Mouse (Mus musculus): ENCODE measurements around the gene Sarnp. TPM values are rescaled to one million over a fixed set of nuclear protein-coding genes. Genes with fewer than 3 reads are reported as not detected.

The Sarnp gene
- polyA plus RNA-seq, 1 experiment from 2014 or later, result 279 TPM

- Histone ChIP-seq H3K4me1 (ENCODE audit: control insufficient read depth, insufficient read depth, low read length) (peaks cover 16% of the 10 kb centered on the region), H3K9ac (ENCODE audit: low read length) (no peak overlapping the region), H3K27ac (ENCODE audit: low read depth, low read length) (no peak overlapping the region), H3K4me3 (ENCODE audit: low read depth, low read length) (no peak overlapping the region), H3K9me3 (ENCODE audit: control insufficient read depth, low read length) (no peaks in the 10 kb centered on the region), H3K27me3 (ENCODE audit: control insufficient read depth, insufficient read depth, low read length) (no peaks in the 10 kb centered on the region), H3K36me3 (ENCODE audit: control insufficient read depth, insufficient read depth, low read length) (no peaks in the 10 kb centered on the region), H3K4me2 (no peak overlapping the region)
- 69% methylated on average over 3 of the region's 3 CpGs for WGBS
- ATAC-seq (ENCODE audit: low FRiP score) (no peak), DNase-seq (ENCODE audit: low spot score, missing footprints) (no peak)
Measured at GRCm38 (mm10) chr10:128920736-128921161, 103.6 kb downstream of the Sarnp start.

GRCm38 (mm10) chr10:128921251-128921650 lies 104.1 kb downstream of the Sarnp start:
- no peak for ATAC-seq (ENCODE audit: low FRiP score)
- Histone ChIP-seq H3K27me3 (ENCODE audit: control insufficient read depth, insufficient read depth, low read length) (no peaks in the 10 kb centered on the region), H3K9me3 (ENCODE audit: control insufficient read depth, low read length) (no peaks in the 10 kb centered on the region), H3K27ac (ENCODE audit: low read depth, low read length) (no peak overlapping the region), H3K4me1 (ENCODE audit: control insufficient read depth, insufficient read depth, low read length) (peaks cover 16% of the 10 kb centered on the region), H3K4me2 (no peak overlapping the region), H3K36me3 (ENCODE audit: control insufficient read depth, insufficient read depth, low read length) (no peaks in the 10 kb centered on the region), H3K4me3 (ENCODE audit: low read depth, low read length) (no peak overlapping the region), H3K9ac (ENCODE audit: low read length) (no peak overlapping the region)
- WGBS, result 79% methylated on average over 1 of the region's 1 CpGs
- DNase-seq (ENCODE audit: low spot score, missing footprints), result no peak

DNA sequence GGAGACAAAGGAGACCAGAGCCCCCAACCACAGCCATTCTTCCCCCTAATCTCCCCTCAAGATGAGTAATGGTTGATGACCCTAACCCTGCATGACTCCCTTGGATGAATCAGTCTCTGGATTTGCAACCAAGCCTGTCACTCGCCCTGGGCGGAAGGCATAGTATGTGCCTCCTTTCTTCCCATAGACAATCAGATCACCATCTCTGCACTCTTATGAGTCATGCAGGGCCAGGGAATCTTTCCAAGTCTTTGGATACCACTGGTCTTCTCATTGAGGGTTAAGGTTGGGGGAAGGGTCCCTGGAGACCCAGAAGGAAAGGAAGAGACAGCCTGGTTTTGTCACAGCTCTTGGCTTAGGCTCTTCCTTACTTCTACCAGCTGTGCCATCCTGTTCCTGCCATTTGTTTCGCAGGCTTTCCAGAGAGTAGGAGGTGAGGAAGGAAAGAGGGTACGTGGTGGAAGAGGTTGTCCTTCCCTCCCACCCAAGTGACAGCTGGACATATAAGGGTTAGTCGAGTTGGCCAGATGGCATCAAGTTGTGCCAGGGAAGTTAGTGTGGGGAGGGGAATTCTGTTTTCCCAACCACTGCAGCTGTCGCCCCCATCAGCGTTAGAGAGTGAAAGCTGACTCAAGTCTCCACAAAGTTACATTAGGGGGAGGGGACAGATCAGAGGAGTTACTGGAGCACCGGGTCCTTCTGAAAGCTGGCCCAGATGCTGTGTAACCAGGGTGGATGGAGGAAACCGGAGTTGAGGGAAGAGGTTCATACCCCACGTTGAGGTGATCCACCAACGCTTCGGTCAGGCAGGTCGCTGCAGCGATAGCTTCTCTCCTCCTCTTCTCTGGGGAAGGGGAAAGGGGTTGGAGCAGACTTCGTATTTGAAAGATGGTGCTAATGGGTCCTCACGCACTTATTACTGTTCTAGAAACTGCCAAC lies 105.0 kb downstream of the Sarnp start:
- 75% methylated on average over 16 of the region's 16 CpGs for WGBS
- H3K9ac ChIP-seq (ENCODE audit: low read length), result peak overlapping the region; percentile 76
- peaks cover 16% of the 10 kb centered on the region for H3K4me1 ChIP-seq (ENCODE audit: control insufficient read depth, insufficient read depth, low read length)
- ATAC-seq (ENCODE audit: low FRiP score) (no peak), DNase-seq (ENCODE audit: low spot score, missing footprints) (no peak)
- H3K27me3 ChIP-seq (ENCODE audit: control insufficient read depth, insufficient read depth, low read length), result no peaks in the 10 kb centered on the region
- H3K36me3 ChIP-seq (ENCODE audit: control insufficient read depth, insufficient read depth, low read length), result no peaks in the 10 kb centered on the region
- H3K4me2 ChIP-seq, result peak overlapping the region; percentile 50
- peak overlapping the region; percentile 66 for H3K4me3 ChIP-seq (ENCODE audit: low read depth, low read length)
- H3K27ac ChIP-seq (ENCODE audit: low read depth, low read length), result no peak overlapping the region
- H3K9me3 ChIP-seq (ENCODE audit: control insufficient read depth, low read length), result no peaks in the 10 kb centered on the region

DNA sequence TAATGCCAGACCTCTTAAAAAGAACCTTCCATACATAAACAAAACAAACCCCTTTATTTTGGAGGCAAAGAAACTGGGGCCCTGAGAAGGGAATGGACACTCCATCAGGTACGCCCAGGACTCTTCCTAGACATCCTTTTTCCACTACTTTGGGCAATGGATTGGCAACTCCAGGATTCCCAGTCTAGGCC lies 105.6 kb downstream of the Sarnp start, which contains the start of gene Rdh5:
TSS of gene Rdh5 (minus strand) at position 67 of the 191 bp plus-strand sequence.
- H3K4me2 ChIP-seq, result peak within 1 kb of the TSS; percentile 50
- no peaks in the 10 kb centered on the region for H3K27me3 ChIP-seq (ENCODE audit: control insufficient read depth, insufficient read depth, low read length)
- peak within 1 kb of the TSS; percentile 76 for H3K9ac ChIP-seq (ENCODE audit: low read length)
- ATAC-seq (ENCODE audit: low FRiP score) (no peak), DNase-seq (ENCODE audit: low spot score, missing footprints) (no peak)
- WGBS, result 10% methylated on average over 1 of the region's 1 CpGs
- no peaks in the 10 kb centered on the region for H3K9me3 ChIP-seq (ENCODE audit: control insufficient read depth, low read length)
- H3K4me3 ChIP-seq (ENCODE audit: low read depth, low read length), result peak within 1 kb of the TSS; percentile 66
- peaks cover 16% of the 10 kb centered on the region for H3K4me1 ChIP-seq (ENCODE audit: control insufficient read depth, insufficient read depth, low read length)
- H3K27ac ChIP-seq (ENCODE audit: low read depth, low read length), result peak within 1 kb of the TSS; percentile 64
- no peaks in the 10 kb centered on the region for H3K36me3 ChIP-seq (ENCODE audit: control insufficient read depth, insufficient read depth, low read length)

GRCm38 (mm10) chr10:128923013-128923691 lies 106.0 kb downstream of the Sarnp start:
- Histone ChIP-seq H3K4me2 (peak overlapping the region; percentile 50), H3K27me3 (ENCODE audit: control insufficient read depth, insufficient read depth, low read length) (no peaks in the 10 kb centered on the region), H3K27ac (ENCODE audit: low read depth, low read length) (peak overlapping the region; percentile 64), H3K4me3 (ENCODE audit: low read depth, low read length) (peak overlapping the region; percentile 66), H3K9me3 (ENCODE audit: control insufficient read depth, low read length) (no peaks in the 10 kb centered on the region), H3K36me3 (ENCODE audit: control insufficient read depth, insufficient read depth, low read length) (no peaks in the 10 kb centered on the region), H3K4me1 (ENCODE audit: control insufficient read depth, insufficient read depth, low read length) (peaks cover 16% of the 10 kb centered on the region), H3K9ac (ENCODE audit: low read length) (peak overlapping the region; percentile 76)
- WGBS, result under 1% methylated on average over 42 of the region's 42 CpGs
- DNase-seq (ENCODE audit: low spot score, missing footprints) (peak; percentile 98), ATAC-seq (ENCODE audit: low FRiP score) (peak; percentile 97)

- H3K36me3 ChIP-seq (ENCODE audit: control insufficient read depth, insufficient read depth, low read length), result no peaks in the 10 kb centered on the region
- H3K4me1 ChIP-seq (ENCODE audit: control insufficient read depth, insufficient read depth, low read length), result peaks cover 16% of the 10 kb centered on the region
- no peaks in the 10 kb centered on the region for H3K9me3 ChIP-seq (ENCODE audit: control insufficient read depth, low read length)
- WGBS, result 64% methylated on average over 9 of the region's 9 CpGs
- H3K4me2 ChIP-seq, result peak within 1 kb of the TSS; percentile 50
- ATAC-seq (ENCODE audit: low FRiP score) (no peak), DNase-seq (ENCODE audit: low spot score, missing footprints) (no peak)
- peak within 1 kb of the TSS; percentile 66 for H3K4me3 ChIP-seq (ENCODE audit: low read depth, low read length)
- H3K27ac ChIP-seq (ENCODE audit: low read depth, low read length), result peak within 1 kb of the TSS; percentile 64
- H3K9ac ChIP-seq (ENCODE audit: low read length), result peak within 1 kb of the TSS; percentile 76
- H3K27me3 ChIP-seq (ENCODE audit: control insufficient read depth, insufficient read depth, low read length), result no peaks in the 10 kb centered on the region
Measured at GRCm38 (mm10) chr10:128923935-128924334, 106.8 kb downstream of the Sarnp start, which contains the start of gene Bloc1s1. Gene Bloc1s1, minus strand, starts transcription at chr10:128924035.

Other genes starting within 250 kb of the Sarnp start
- gene Erbb3, start 227.7 kb upstream of the Sarnp start, polyA plus RNA-seq (2014; fragmentation: Nextera tagmentation; extraction: Ambion mirVana), result 0.49 and 0.77 TPM in 2 replicates
- gene Rps26, start 190.6 kb upstream of the Sarnp start, polyA plus RNA-seq (2014; fragmentation: Nextera tagmentation; extraction: Ambion mirVana), result 588 and 638 TPM in 2 replicates
- 3.8 and 4.2 TPM in 2 replicates for gene Ikzf4, start 171.3 kb upstream of the Sarnp start, polyA plus RNA-seq (2014; fragmentation: Nextera tagmentation; extraction: Ambion mirVana)
- gene Suox, start 143.3 kb upstream of the Sarnp start, polyA plus RNA-seq (2014; fragmentation: Nextera tagmentation; extraction: Ambion mirVana), result 12.5 and 12.7 TPM in 2 replicates
- gene Rab5b, start 121.1 kb upstream of the Sarnp start, polyA plus RNA-seq (2014; fragmentation: Nextera tagmentation; extraction: Ambion mirVana), result 80.1 and 82.6 TPM in 2 replicates
- 2.2 and 3.1 TPM in 2 replicates for gene Pmel, start 113.1 kb upstream of the Sarnp start, polyA plus RNA-seq (2014; fragmentation: Nextera tagmentation; extraction: Ambion mirVana)
- 98.9 and 99.1 TPM in 2 replicates for gene Cdk2, start 112.3 kb upstream of the Sarnp start, polyA plus RNA-seq (2014; fragmentation: Nextera tagmentation; extraction: Ambion mirVana)
- 5.4 and 5.7 TPM in 2 replicates for gene Dgka, start 72.5 kb upstream of the Sarnp start, polyA plus RNA-seq (2014; fragmentation: Nextera tagmentation; extraction: Ambion mirVana)
- 43.5 and 48.1 TPM in 2 replicates for gene Pym1, start 69.4 kb upstream of the Sarnp start, polyA plus RNA-seq (2014; fragmentation: Nextera tagmentation; extraction: Ambion mirVana)
- gene Mmp19, start 26.4 kb upstream of the Sarnp start, polyA plus RNA-seq (2014; fragmentation: Nextera tagmentation; extraction: Ambion mirVana), result 0.26 and 0.33 TPM in 2 replicates
- 36.3 and 40.3 TPM in 2 replicates for gene Dnajc14, start 13.3 kb upstream of the Sarnp start, polyA plus RNA-seq (2014; fragmentation: Nextera tagmentation; extraction: Ambion mirVana)
- gene Tmem198b, start 13.0 kb upstream of the Sarnp start, polyA plus RNA-seq (2014; fragmentation: Nextera tagmentation; extraction: Ambion mirVana), result 17.4 and 18.6 TPM in 2 replicates
- gene Ormdl2, start 4.3 kb downstream of the Sarnp start, polyA plus RNA-seq (2014; fragmentation: Nextera tagmentation; extraction: Ambion mirVana), result 64.4 and 70.6 TPM in 2 replicates
- gene Gdf11, start 74.4 kb downstream of the Sarnp start, polyA plus RNA-seq (2014; fragmentation: Nextera tagmentation; extraction: Ambion mirVana), result 10.0 and 10.2 TPM in 2 replicates
- gene Cd63, start 83.7 kb downstream of the Sarnp start, polyA plus RNA-seq (2014; fragmentation: Nextera tagmentation; extraction: Ambion mirVana), result 168 and 177 TPM in 2 replicates
- 11.3 TPM in 2 replicates for gene Rdh5, start 105.6 kb downstream of the Sarnp start, polyA plus RNA-seq (2014; fragmentation: Nextera tagmentation; extraction: Ambion mirVana)
- gene Bloc1s1, start 106.7 kb downstream of the Sarnp start, polyA plus RNA-seq (2014; fragmentation: Nextera tagmentation; extraction: Ambion mirVana), result 242 and 271 TPM in 2 replicates
- gene Itga7, start 116.5 kb downstream of the Sarnp start, polyA plus RNA-seq (2014; fragmentation: Nextera tagmentation; extraction: Ambion mirVana), result 1.6 and 1.7 TPM in 2 replicates
- gene Mettl7b, start 143.7 kb downstream of the Sarnp start, polyA plus RNA-seq (2014; fragmentation: Nextera tagmentation; extraction: Ambion mirVana), result not detected in 2 replicates
- not detected in 2 replicates for gene Olfr9, start 172.1 kb downstream of the Sarnp start, polyA plus RNA-seq (2014; fragmentation: Nextera tagmentation; extraction: Ambion mirVana)
- not detected in 2 replicates for gene Olfr763, start 193.5 kb downstream of the Sarnp start, polyA plus RNA-seq (2014; fragmentation: Nextera tagmentation; extraction: Ambion mirVana)
- gene Olfr764-ps1, start 222.6 kb downstream of the Sarnp start, polyA plus RNA-seq (2014; fragmentation: Nextera tagmentation; extraction: Ambion mirVana), result not detected in 2 replicates
- not detected in 2 replicates for gene Olfr765, start 232.7 kb downstream of the Sarnp start, polyA plus RNA-seq (2014; fragmentation: Nextera tagmentation; extraction: Ambion mirVana)

Measured in midbrain, embryonic 11.5 days (tissue).